Mouse (Mus musculus): ENCODE data around the gene Tmem132c. TPM values are rescaled to one million over a fixed set of nuclear protein-coding genes. Genes with fewer than 3 reads are reported as not detected.
A peak's percentile ranks its signal among the peaks of the same experiment; 100 is the strongest.

Gene Tmem132c
- total RNA-seq (2021) (under 1 TPM in 1 of 2 experiments, not detected in 1; 0.14 TPM), polyA plus RNA-seq (2012; rRNA removed) (0.43 and 0.53 TPM in 2 replicates)
- long read RNA-seq: 0 reads

- intact Hi-C loops (cut with DNase I): no loop called here
- DNase-seq: peak; percentile 57 to 75
- WGBS: under 1% methylated on average over 58 of the region's 58 CpGs
Measured at GRCm38 (mm10) chr5:127241136-127241924, at the start of gene Tmem132c. Gene Tmem132c (plus strand): TSS chr5:127241808.

GRCm38 (mm10) chr5:127191881-127192280, 49.7 kb upstream of the Tmem132c start:
- intact Hi-C loops (cut with DNase I): no loop called here
- Histone ChIP-seq H3K36me3 (ENCODE audit: control insufficient read depth, insufficient read depth, low read length) (no peaks in the 10 kb centered on the region), H3K27me3 (ENCODE audit: control insufficient read depth, insufficient read depth, low read length) (no peaks in the 10 kb centered on the region), H3K4me3 (no peak overlapping the region), H3K4me1 (ENCODE audit: control insufficient read depth, insufficient read depth, low read length) (no peaks in the 10 kb centered on the region), H3K79me2 (replicated peaks; ENCODE audit: control insufficient read depth, insufficient read depth, low read length) (no peaks in the 10 kb centered on the region), H3K27ac (no peak overlapping the region), H3K9ac (ENCODE audit: low read depth, low read length) (no peak overlapping the region)
- 31% methylated on average over 5 of the region's 5 CpGs for WGBS
- TF ChIP-seq CTCF (IDR thresholded peaks at IDR 0.05): no peak
- TF ChIP-seq EP300 (IDR thresholded peaks at IDR 0.05; ENCODE audit: insufficient read depth, low read depth, low read length): no peak
- TF ChIP-seq POLR2A (IDR thresholded peaks at IDR 0.05; ENCODE audit: insufficient read depth, low read depth, low read length): no peak
- peak in 1 of 2 experiments; percentile 23 for DNase-seq

More at GRCm38 (mm10) chr5:127241136-127241924, at the start of gene Tmem132c:
- H3K4me3 ChIP-seq: no peak within 1 kb of the TSS
- TF ChIP-seq POLR2A (IDR thresholded peaks at IDR 0.05; ENCODE audit: insufficient read depth, low read depth, low read length) (no peak), CTCF (IDR thresholded peaks at IDR 0.05) (no peak), EP300 (IDR thresholded peaks at IDR 0.05; ENCODE audit: insufficient read depth, low read depth, low read length) (no peak)
- no peak within 1 kb of the TSS for H3K27ac ChIP-seq
- no peak within 1 kb of the TSS for H3K9ac ChIP-seq (ENCODE audit: low read depth, low read length)
- peaks cover 20% of the 10 kb centered on the region for H3K27me3 ChIP-seq (ENCODE audit: control insufficient read depth, insufficient read depth, low read length)
- no peaks in the 10 kb centered on the region for H3K4me1 ChIP-seq (ENCODE audit: control insufficient read depth, insufficient read depth, low read length)
- no peaks in the 10 kb centered on the region for H3K79me2 ChIP-seq (replicated peaks; ENCODE audit: control insufficient read depth, insufficient read depth, low read length)
- no peaks in the 10 kb centered on the region for H3K36me3 ChIP-seq (ENCODE audit: control insufficient read depth, insufficient read depth, low read length)

GRCm38 (mm10) chr5:127198850-127199249, 42.8 kb upstream of the Tmem132c start:
- TF ChIP-seq POLR2A (IDR thresholded peaks at IDR 0.05; ENCODE audit: insufficient read depth, low read depth, low read length) (no peak), EP300 (IDR thresholded peaks at IDR 0.05; ENCODE audit: insufficient read depth, low read depth, low read length) (no peak), CTCF (IDR thresholded peaks at IDR 0.05) (peak; percentile 51)
- 48% methylated on average over 4 of the region's 4 CpGs for WGBS
- Histone ChIP-seq H3K9ac (ENCODE audit: low read depth, low read length) (no peak overlapping the region), H3K27me3 (ENCODE audit: control insufficient read depth, insufficient read depth, low read length) (no peaks in the 10 kb centered on the region), H3K4me3 (no peak overlapping the region), H3K27ac (no peak overlapping the region), H3K36me3 (ENCODE audit: control insufficient read depth, insufficient read depth, low read length) (no peaks in the 10 kb centered on the region), H3K79me2 (replicated peaks; ENCODE audit: control insufficient read depth, insufficient read depth, low read length) (no peaks in the 10 kb centered on the region), H3K4me1 (ENCODE audit: control insufficient read depth, insufficient read depth, low read length) (no peaks in the 10 kb centered on the region)
- no peak for DNase-seq
- intact Hi-C loops (cut with DNase I): no loop called here

GRCm38 (mm10) chr5:127204881-127205280, 36.7 kb upstream of the Tmem132c start:
- no peaks in the 10 kb centered on the region for H3K79me2 ChIP-seq (replicated peaks; ENCODE audit: control insufficient read depth, insufficient read depth, low read length)
- WGBS: 78% methylated on average over 8 of the region's 8 CpGs
- H3K9ac ChIP-seq (ENCODE audit: low read depth, low read length): no peak overlapping the region
- no peaks in the 10 kb centered on the region for H3K4me1 ChIP-seq (ENCODE audit: control insufficient read depth, insufficient read depth, low read length)
- no peak for DNase-seq
- H3K36me3 ChIP-seq (ENCODE audit: control insufficient read depth, insufficient read depth, low read length): no peaks in the 10 kb centered on the region
- no peak overlapping the region for H3K4me3 ChIP-seq
- TF ChIP-seq CTCF (IDR thresholded peaks at IDR 0.05) (no peak), EP300 (IDR thresholded peaks at IDR 0.05; ENCODE audit: insufficient read depth, low read depth, low read length) (no peak), POLR2A (IDR thresholded peaks at IDR 0.05; ENCODE audit: insufficient read depth, low read depth, low read length) (no peak)
- H3K27me3 ChIP-seq (ENCODE audit: control insufficient read depth, insufficient read depth, low read length): no peaks in the 10 kb centered on the region
- intact Hi-C loops (cut with DNase I): no loop called here
- H3K27ac ChIP-seq: no peak overlapping the region

GRCm38 (mm10) chr5:127216389-127216788, 25.2 kb upstream of the Tmem132c start:
- 44% methylated on average over 3 of the region's 3 CpGs for WGBS
- Histone ChIP-seq H3K36me3 (ENCODE audit: control insufficient read depth, insufficient read depth, low read length) (no peaks in the 10 kb centered on the region), H3K4me1 (ENCODE audit: control insufficient read depth, insufficient read depth, low read length) (no peaks in the 10 kb centered on the region), H3K27ac (no peak overlapping the region), H3K4me3 (no peak overlapping the region), H3K9ac (ENCODE audit: low read depth, low read length) (no peak overlapping the region), H3K27me3 (ENCODE audit: control insufficient read depth, insufficient read depth, low read length) (no peaks in the 10 kb centered on the region), H3K79me2 (replicated peaks; ENCODE audit: control insufficient read depth, insufficient read depth, low read length) (no peaks in the 10 kb centered on the region)
- TF ChIP-seq EP300 (IDR thresholded peaks at IDR 0.05; ENCODE audit: insufficient read depth, low read depth, low read length) (no peak), POLR2A (IDR thresholded peaks at IDR 0.05; ENCODE audit: insufficient read depth, low read depth, low read length) (no peak), CTCF (IDR thresholded peaks at IDR 0.05) (no peak)
- intact Hi-C loops (cut with DNase I): no loop called here
- no peak for DNase-seq

- TF ChIP-seq CTCF (IDR thresholded peaks at IDR 0.05) (0 out of 2 replicates have a peak, but pooled peaks have one; percentile 15), POLR2A (IDR thresholded peaks at IDR 0.05; ENCODE audit: insufficient read depth, low read depth, low read length) (no peak), EP300 (IDR thresholded peaks at IDR 0.05; ENCODE audit: insufficient read depth, low read depth, low read length) (no peak)
- Histone ChIP-seq H3K4me1 (ENCODE audit: control insufficient read depth, insufficient read depth, low read length) (no peaks in the 10 kb centered on the region), H3K27me3 (ENCODE audit: control insufficient read depth, insufficient read depth, low read length) (no peaks in the 10 kb centered on the region), H3K9ac (ENCODE audit: low read depth, low read length) (no peak overlapping the region), H3K4me3 (no peak overlapping the region), H3K79me2 (replicated peaks; ENCODE audit: control insufficient read depth, insufficient read depth, low read length) (no peaks in the 10 kb centered on the region), H3K27ac (no peak overlapping the region), H3K36me3 (ENCODE audit: control insufficient read depth, insufficient read depth, low read length) (no peaks in the 10 kb centered on the region)
- WGBS: 64% methylated on average over 6 of the region's 6 CpGs
- intact Hi-C loops (cut with DNase I): no loop called here
- DNase-seq: no peak
Measured at GRCm38 (mm10) chr5:127217725-127218124, 23.9 kb upstream of the Tmem132c start.

Measured in heart, adult 2 months (tissue).